Mouse (Mus musculus) macrophage (primary cell): ENCODE data around the gene Sync. TPM values are rescaled to one million over a fixed set of nuclear protein-coding genes. Genes with fewer than 3 reads are reported as not detected.
A peak's percentile ranks its signal among the peaks of the same experiment; 100 is the strongest.

Experiments used
- H3K27ac ChIP-seq: fragments of 350-480 bp; formaldehyde crosslinking; 2 replicates; pipeline ENCODE4 v1.9.0; 2021
- H3K36me3 ChIP-seq: fragments of 350-480 bp; formaldehyde crosslinking; 2 replicates; pipeline ENCODE4 v1.9.0; 2021; ENCODE audit errors: inconsistent target
- H3K4me3 ChIP-seq: fragments of 350-480 bp; formaldehyde crosslinking; 2 replicates; pipeline ENCODE4 v1.9.0; 2021; ENCODE audit errors: inconsistent target
- H3K79me2 ChIP-seq: fragments of 350-480 bp; formaldehyde crosslinking; 2 replicates; pipeline ENCODE4 v1.9.0; 2021; ENCODE audit errors: inconsistent target
- WGBS: methylation state at CpG from one replicate; pipeline ENCODE4 v1.1.7; 2026; ENCODE audit warnings: inconsistent platforms; ENCODE audit not compliant: missing documents; 5-methylcytosine and 5-hydroxymethylcytosine counted together
- polyA plus RNA-seq: library from polyadenylated mRNA; stranded (reverse); fragments of 250-400 nt; gene quantifications from 3 replicates; pipeline ENCODE4 v1.2.4, GENCODE M21; 2018; ENCODE audit warnings: inconsistent platforms

Gene Sync
- polyA plus RNA-seq, 1 experiment from 2014 or later = 0.06 TPM

- Histone ChIP-seq H3K27ac (peak overlapping the region; percentile 91), H3K79me2 (peaks cover 14% of the 10 kb centered on the region), H3K36me3 (no peaks in the 10 kb centered on the region), H3K4me3 (no peak overlapping the region)
- WGBS = 15% methylated on average over 13 of the region's 15 CpGs
These were observed 35.8 kb upstream of the Sync start for GRCm38 (mm10) chr4:129251482-129252125.

GRCm38 (mm10) chr4:129252492-129252891 lies 34.9 kb upstream of the Sync start:
- peak overlapping the region; percentile 91; the same call in 1 of the 2 replicates for H3K27ac ChIP-seq
- 90% methylated on average over 2 of the region's 2 CpGs for WGBS
- no peaks in the 10 kb centered on the region for H3K36me3 ChIP-seq
- H3K79me2 ChIP-seq = peaks cover 5% of the 10 kb centered on the region
- H3K4me3 ChIP-seq = no peak overlapping the region

- Histone ChIP-seq H3K36me3 (no peaks in the 10 kb centered on the region), H3K4me3 (no peak overlapping the region), H3K27ac (no peak overlapping the region), H3K79me2 (no peaks in the 10 kb centered on the region)
- 100% methylated on average over 3 of the region's 3 CpGs for WGBS
These were observed 32.8 kb upstream of the Sync start for GRCm38 (mm10) chr4:129254571-129254970.

GRCm38 (mm10) chr4:129256450-129257380 lies 30.7 kb upstream of the Sync start:
- Histone ChIP-seq H3K79me2 (no peaks in the 10 kb centered on the region), H3K27ac (no peak overlapping the region), H3K4me3 (no peak overlapping the region), H3K36me3 (no peaks in the 10 kb centered on the region)
- WGBS = 43% methylated on average over 8 of the region's 8 CpGs

- Histone ChIP-seq H3K79me2 (no peaks in the 10 kb centered on the region), H3K36me3 (no peaks in the 10 kb centered on the region), H3K27ac (no peak overlapping the region), H3K4me3 (no peak overlapping the region)
- WGBS = 98% methylated on average over 4 of the region's 4 CpGs
These were observed 28.3 kb upstream of the Sync start for GRCm38 (mm10) chr4:129259101-129259500.

- Histone ChIP-seq H3K36me3 (no peaks in the 10 kb centered on the region), H3K79me2 (no peaks in the 10 kb centered on the region), H3K27ac (no peak overlapping the region), H3K4me3 (no peak overlapping the region)
- 61% methylated on average over 6 of the region's 6 CpGs for WGBS
These were observed 26.7 kb upstream of the Sync start for GRCm38 (mm10) chr4:129260678-129261077.

GRCm38 (mm10) chr4:129261196-129261595 lies 26.2 kb upstream of the Sync start, which contains the start of gene C77080:
Gene C77080 (minus strand): TSS chr4:129261404.
- no peak within 1 kb of the TSS for H3K27ac ChIP-seq
- 68% methylated on average over 2 of the region's 4 CpGs for WGBS

GRCm38 (mm10) chr4:129263225-129264021 lies 24.0 kb upstream of the Sync start:
- H3K27ac ChIP-seq = peak overlapping the region; percentile 82

More at GRCm38 (mm10) chr4:129261196-129261595, 26.2 kb upstream of the Sync start, which contains the start of gene C77080:
- Histone ChIP-seq H3K36me3 (no peaks in the 10 kb centered on the region), H3K79me2 (no peaks in the 10 kb centered on the region), H3K4me3 (no peak within 1 kb of the TSS)

GRCm38 (mm10) chr4:129266191-129266590 lies 21.2 kb upstream of the Sync start:
- no peak overlapping the region for H3K4me3 ChIP-seq
- 93% methylated on average over 4 of the region's 4 CpGs for WGBS

More at GRCm38 (mm10) chr4:129263225-129264021, 24.0 kb upstream of the Sync start:
- Histone ChIP-seq H3K79me2 (no peaks in the 10 kb centered on the region), H3K36me3 (no peaks in the 10 kb centered on the region), H3K4me3 (no peak overlapping the region)
- WGBS = 20% methylated on average over 19 of the region's 19 CpGs

GRCm38 (mm10) chr4:129266821-129267220 lies 20.6 kb upstream of the Sync start:
- Histone ChIP-seq H3K4me3 (no peak overlapping the region), H3K27ac (peak overlapping the region; percentile 95; the same call in 1 of the 2 replicates), H3K79me2 (no peaks in the 10 kb centered on the region), H3K36me3 (no peaks in the 10 kb centered on the region)
- 96% methylated on average over 5 of the region's 5 CpGs for WGBS

More at GRCm38 (mm10) chr4:129266191-129266590, 21.2 kb upstream of the Sync start:
- H3K27ac ChIP-seq = no peak overlapping the region
- H3K36me3 ChIP-seq = no peaks in the 10 kb centered on the region
- H3K79me2 ChIP-seq = no peaks in the 10 kb centered on the region

- WGBS = 0% methylated on average over 1 of the region's 1 CpGs
- no peaks in the 10 kb centered on the region for H3K36me3 ChIP-seq
- no peak overlapping the region for H3K4me3 ChIP-seq
- no peaks in the 10 kb centered on the region for H3K79me2 ChIP-seq
- H3K27ac ChIP-seq = peak overlapping the region; percentile 95
These were observed 18.7 kb upstream of the Sync start for GRCm38 (mm10) chr4:129268698-129269097.

GRCm38 (mm10) chr4:129271991-129272755 lies 15.2 kb upstream of the Sync start:
- no peaks in the 10 kb centered on the region for H3K36me3 ChIP-seq
- no peaks in the 10 kb centered on the region for H3K79me2 ChIP-seq
- no peak overlapping the region for H3K27ac ChIP-seq
- WGBS = 30% methylated on average over 9 of the region's 15 CpGs
- H3K4me3 ChIP-seq = no peak overlapping the region

GRCm38 (mm10) chr4:129272756-129273046 lies 14.7 kb upstream of the Sync start:
- H3K79me2 ChIP-seq = no peaks in the 10 kb centered on the region
- no peaks in the 10 kb centered on the region for H3K36me3 ChIP-seq
- WGBS = 43% methylated on average over 5 of the region's 5 CpGs
- no peak overlapping the region for H3K27ac ChIP-seq
- no peak overlapping the region for H3K4me3 ChIP-seq

GRCm38 (mm10) chr4:129276453-129276865 lies 11.0 kb upstream of the Sync start:
- no peaks in the 10 kb centered on the region for H3K36me3 ChIP-seq
- WGBS = under 1% methylated on average over 18 of the region's 18 CpGs
- no peaks in the 10 kb centered on the region for H3K79me2 ChIP-seq
- no peak overlapping the region for H3K4me3 ChIP-seq
- no peak overlapping the region for H3K27ac ChIP-seq
